Mouse (Mus musculus): ENCODE measurements around the gene Urb2.

DNA sequence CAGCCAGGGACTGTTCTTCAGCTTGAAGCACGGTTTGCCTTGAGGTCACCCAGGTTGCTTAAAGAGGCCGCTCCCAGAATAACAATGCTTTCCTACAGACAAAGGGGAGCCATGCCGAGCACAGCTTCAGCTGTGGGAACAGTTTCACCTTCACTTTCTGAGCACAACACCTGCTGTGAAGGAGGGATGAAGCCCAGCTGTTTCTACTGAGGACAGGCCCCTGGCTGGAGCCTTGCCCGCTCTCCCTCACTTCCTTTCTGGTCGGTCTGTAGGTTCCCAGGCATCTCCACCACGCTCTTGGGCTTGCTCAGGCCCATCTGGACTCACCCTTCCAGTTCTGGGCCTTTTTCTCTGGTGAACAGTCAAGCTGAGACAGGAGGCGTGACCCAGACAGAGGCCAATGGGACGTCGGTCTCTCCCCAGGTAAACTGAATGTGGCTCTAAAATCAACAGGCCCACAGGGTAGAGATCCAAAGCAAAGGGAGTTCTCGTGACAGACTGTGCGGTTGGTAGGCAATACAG lies 66.8 kb downstream of the Urb2 start:
- TF ChIP-seq CTCF (IDR thresholded peaks at IDR 0.05) (no peak), POLR2A (IDR thresholded peaks at IDR 0.05; ENCODE audit: insufficient read depth, low read depth, low read length) (no peak), EP300 (IDR thresholded peaks at IDR 0.05; ENCODE audit: insufficient read depth, low read depth, low read length) (no peak)
